ENCODE assay signal across 29 mouse cellular contexts in the genomic region with DNA sequence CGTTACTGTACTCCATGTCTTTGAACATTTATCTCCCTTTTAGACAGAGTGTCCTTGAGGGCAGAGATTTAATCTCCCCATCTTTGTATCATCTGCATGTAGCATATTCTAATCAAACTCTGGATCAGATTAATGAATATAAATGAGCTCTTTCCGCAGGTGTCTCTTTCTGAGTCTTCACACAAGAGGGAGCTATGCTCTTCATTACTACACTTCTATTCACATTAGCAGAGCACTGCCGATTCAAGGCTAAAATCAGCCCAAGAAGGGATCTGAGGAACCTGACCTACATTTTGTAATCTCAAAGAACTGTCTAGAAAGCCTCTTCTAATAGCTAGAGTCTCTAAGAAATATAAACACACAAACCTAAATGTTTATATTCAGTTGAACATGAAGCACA. TPM values are rescaled to one million over a fixed set of nuclear protein-coding genes. Genes with fewer than 3 reads are reported as not detected.
DNase-seq lines count a peak whose midpoint lies in the region; ATAC-seq and TF ChIP-seq lines count a peak whose summit lies in the region.
"Had no signal": no experiment of that assay in that cellular context is flagged by ENCODE, and none has a peak within 500 bp of the region (broad histone marks: within the 10 kb centered on the region; RNA-seq: fewer than 3 reads in every experiment).

No protein-coding gene starts in this region.

- H3K9ac ChIP-seq in hindbrain, embryonic 16.5 days (ENCODE audit: low read depth, low read length): no peak overlapping the region
- H3K9ac ChIP-seq in hindbrain, embryonic 12.5 days: no peak overlapping the region
- H3K9ac ChIP-seq in midbrain, embryonic 14.5 days (replicated peaks; ENCODE audit: low read length): no peak overlapping the region
- H3K9ac ChIP-seq in stomach, postnatal 0 days (ENCODE audit: low read length): no peak overlapping the region
- H3K9ac ChIP-seq: heart, embryonic 12.5 days; hindbrain, embryonic 15.5 days; kidney, embryonic 15.5 days; liver, embryonic 13.5 days; midbrain, embryonic 15.5 days; neural tube, embryonic 15.5 days; stomach, embryonic 15.5 days had no signal

- no peaks in the 10 kb centered on the region for H3K36me3 ChIP-seq in hindbrain, embryonic 16.5 days (ENCODE audit: control insufficient read depth, insufficient read depth, low read length)
- H3K36me3 ChIP-seq in hindbrain, embryonic 12.5 days: no peaks in the 10 kb centered on the region
- H3K36me3 ChIP-seq in midbrain, embryonic 14.5 days (ENCODE audit: control insufficient read depth, insufficient read depth, low read length): no peaks in the 10 kb centered on the region
- no peaks in the 10 kb centered on the region for H3K36me3 ChIP-seq in midbrain, embryonic 10.5 days
- H3K36me3 ChIP-seq in stomach, postnatal 0 days (ENCODE audit: control insufficient read depth, insufficient read depth, low read length): no peaks in the 10 kb centered on the region
- H3K36me3 ChIP-seq: embryonic facial prominence, embryonic 10.5 days; heart, embryonic 12.5 days; hindbrain, embryonic 15.5 days; kidney, embryonic 15.5 days; liver, embryonic 13.5 days; midbrain, embryonic 15.5 days; neural tube, embryonic 15.5 days; stomach, embryonic 15.5 days had no signal

- H3K4me2 ChIP-seq in hindbrain, embryonic 16.5 days (ENCODE audit: low read length): no peak overlapping the region
- H3K4me2 ChIP-seq in hindbrain, embryonic 12.5 days (replicated peaks): no peak overlapping the region
- no peak overlapping the region for H3K4me2 ChIP-seq in midbrain, embryonic 14.5 days (ENCODE audit: low read length)
- H3K4me2 ChIP-seq in stomach, postnatal 0 days (replicated peaks; ENCODE audit: low read depth): no peak overlapping the region
- H3K4me2 ChIP-seq: heart, embryonic 12.5 days; hindbrain, embryonic 15.5 days; kidney, embryonic 15.5 days; liver, embryonic 13.5 days; midbrain, embryonic 15.5 days; neural tube, embryonic 15.5 days; stomach, embryonic 15.5 days had no signal

- no peak for TF ChIP-seq EP300 in stomach, postnatal 0 days (optimal IDR thresholded peaks at IDR 0.05)

- 36% methylated on average over 3 of the region's 3 CpGs for WGBS in hindbrain, embryonic 16.5 days
- 37% methylated on average over 3 of the region's 3 CpGs for WGBS in hindbrain, embryonic 12.5 days
- WGBS in midbrain, embryonic 14.5 days: 36% methylated on average over 3 of the region's 3 CpGs
- WGBS in midbrain, embryonic 10.5 days: 48% methylated on average over 3 of the region's 3 CpGs
- WGBS in stomach, postnatal 0 days: 27% methylated on average over 3 of the region's 3 CpGs

- TF ChIP-seq CTCF in stomach, postnatal 0 days (IDR thresholded peaks at IDR 0.05; ENCODE audit: low read depth): peak; percentile 57

- no peak overlapping the region for H3K4me3 ChIP-seq in hindbrain, embryonic 16.5 days (ENCODE audit: low read length)
- no peak overlapping the region for H3K4me3 ChIP-seq in hindbrain, embryonic 12.5 days
- no peak overlapping the region for H3K4me3 ChIP-seq in midbrain, embryonic 14.5 days (replicated peaks; ENCODE audit: low read depth, low read length)
- no peak overlapping the region for H3K4me3 ChIP-seq in midbrain, embryonic 10.5 days
- no peak overlapping the region for H3K4me3 ChIP-seq in stomach, postnatal 0 days (ENCODE audit: low read depth, low read length)
- H3K4me3 ChIP-seq: embryonic facial prominence, embryonic 10.5 days; heart, embryonic 12.5 days; hindbrain, embryonic 15.5 days; kidney, embryonic 15.5 days; liver, embryonic 13.5 days; megakaryocyte, embryonic 14.5 days; midbrain, embryonic 15.5 days; neural tube, embryonic 15.5 days; stomach, embryonic 15.5 days had no signal

- H3K27me3 ChIP-seq in hindbrain, embryonic 16.5 days (replicated peaks; ENCODE audit: control insufficient read depth, insufficient read depth, low read length): peaks cover 6% of the 10 kb centered on the region
- H3K27me3 ChIP-seq in hindbrain, embryonic 12.5 days: peaks cover 73% of the 10 kb centered on the region
- H3K27me3 ChIP-seq in midbrain, embryonic 14.5 days (ENCODE audit: control insufficient read depth, insufficient read depth, low read length): peaks cover 22% of the 10 kb centered on the region
- H3K27me3 ChIP-seq in midbrain, embryonic 10.5 days (ENCODE audit: low read depth, poor library complexity, severe bottlenecking): peaks cover 85% of the 10 kb centered on the region
- H3K27me3 ChIP-seq in stomach, postnatal 0 days (ENCODE audit: control insufficient read depth, insufficient read depth, low read length): no peaks in the 10 kb centered on the region

- DNase-seq in midbrain, embryonic 14.5 days: peak; percentile 58
- no peak for DNase-seq in midbrain, embryonic 10.5 days (ENCODE audit: low spot score)
- peak; percentile 17 for DNase-seq in MN1 (ENCODE audit: low spot score)
- DNase-seq in stomach, postnatal 0 days (ENCODE audit: low spot score): no peak
- no peak for DNase-seq in natural killer cell, adult 2 months (ENCODE audit: low spot score in 2 of 2)
- DNase-seq: adrenal gland, postnatal 14 days; gastrocnemius, postnatal 14 days; heart, adult 11 months; heart, postnatal 10 days; kidney, adult 11 months; liver, embryonic 13.5 days; lung, adult 2 months; lung, postnatal 36 days; right cerebral cortex, adult 18-20 months; right cerebral cortex, postnatal 4 days; thymus, adult 18-20 months had no signal

- no peak overlapping the region for H3K27ac ChIP-seq in hindbrain, embryonic 16.5 days (ENCODE audit: low read depth, low read length)
- H3K27ac ChIP-seq in hindbrain, embryonic 12.5 days: no peak overlapping the region
- H3K27ac ChIP-seq in midbrain, embryonic 14.5 days (replicated peaks; ENCODE audit: low read depth, low read length): no peak overlapping the region
- no peak overlapping the region for H3K27ac ChIP-seq in midbrain, embryonic 10.5 days (replicated peaks)
- no peak overlapping the region for H3K27ac ChIP-seq in stomach, postnatal 0 days (replicated peaks)
- H3K27ac ChIP-seq: embryonic facial prominence, embryonic 10.5 days; hindbrain, embryonic 15.5 days; kidney, embryonic 15.5 days; liver, embryonic 13.5 days; midbrain, embryonic 15.5 days; neural tube, embryonic 15.5 days; stomach, embryonic 15.5 days had no signal

- peaks cover 3% of the 10 kb centered on the region for H3K4me1 ChIP-seq in hindbrain, embryonic 16.5 days (ENCODE audit: control insufficient read depth, insufficient read depth, low read depth, low read length)
- peaks cover 10% of the 10 kb centered on the region for H3K4me1 ChIP-seq in hindbrain, embryonic 12.5 days
- peaks cover 6% of the 10 kb centered on the region; the same call in 1 of the 2 replicates for H3K4me1 ChIP-seq in midbrain, embryonic 14.5 days (ENCODE audit: control insufficient read depth, insufficient read depth, low read length)
- peaks cover 11% of the 10 kb centered on the region for H3K4me1 ChIP-seq in midbrain, embryonic 10.5 days
- H3K4me1 ChIP-seq in stomach, postnatal 0 days (replicated peaks; ENCODE audit: control insufficient read depth, insufficient read depth): no peaks in the 10 kb centered on the region; the same call in 1 of the 2 replicates

- ATAC-seq in hindbrain, embryonic 16.5 days: 0 out of 2 replicates have a peak, but pooled peaks have one; percentile 35
- ATAC-seq in hindbrain, embryonic 12.5 days (ENCODE audit: low FRiP score): no peak
- ATAC-seq in midbrain, embryonic 14.5 days (ENCODE audit: low FRiP score, low TSS enrichment): no peak
- no peak for ATAC-seq in stomach, postnatal 0 days (ENCODE audit: low FRiP score, low TSS enrichment)
- ATAC-seq: activated CD4-positive, CD25-positive, alpha-beta regulatory T cell, adult 4 months; forebrain, embryonic 16.5 days; midbrain, embryonic 15.5 days had no signal

- H3K9me3 ChIP-seq in hindbrain, embryonic 16.5 days (ENCODE audit: control insufficient read depth, low read length): no peaks in the 10 kb centered on the region
- H3K9me3 ChIP-seq in hindbrain, embryonic 12.5 days (replicated peaks): no peaks in the 10 kb centered on the region
- H3K9me3 ChIP-seq in midbrain, embryonic 14.5 days (ENCODE audit: control insufficient read depth, low read length): no peaks in the 10 kb centered on the region
- H3K9me3 ChIP-seq in midbrain, embryonic 10.5 days (replicated peaks): no peaks in the 10 kb centered on the region
- H3K9me3 ChIP-seq in stomach, postnatal 0 days (ENCODE audit: control insufficient read depth, low read length): no peaks in the 10 kb centered on the region
- H3K9me3 ChIP-seq: embryonic facial prominence, embryonic 10.5 days; heart, embryonic 12.5 days; hindbrain, embryonic 15.5 days; kidney, embryonic 15.5 days; liver, embryonic 13.5 days; megakaryocyte, embryonic 14.5 days; midbrain, embryonic 15.5 days; neural tube, embryonic 15.5 days; stomach, embryonic 15.5 days had no signal

RNA-seq across cellular contexts. Expression of gene Duoxa1, which starts 3.9 kb away (rescaled TPM):
- 0.26 and 0.27 TPM in 2 replicates for polyA plus RNA-seq in hindbrain, embryonic 16.5 days (2015; fragmentation: Nextera tagmentation; extraction: Ambion mirVana)
- 0.32 TPM in 1 of 2 replicates, not detected in the other for polyA plus RNA-seq in hindbrain, embryonic 12.5 days (2016; fragmentation: Nextera tagmentation; extraction: Ambion mirVana)
- polyA plus RNA-seq in midbrain, embryonic 14.5 days (2014; fragmentation: Nextera tagmentation; extraction: Ambion mirVana): 0.25 TPM in 1 of 2 replicates, not detected in the other
- polyA plus RNA-seq in midbrain, embryonic 10.5 days (2016; fragmentation: Nextera tagmentation; extraction: Ambion mirVana): not detected in 2 replicates
- 17.3 and 19.4 TPM in 2 replicates for polyA plus RNA-seq in stomach, postnatal 0 days (2015; fragmentation: Nextera tagmentation; extraction: Ambion mirVana)
- polyA plus RNA-seq: forebrain, embryonic 16.5 days; heart, embryonic 12.5 days; liver, embryonic 13.5 days had no signal

RNA-seq across cellular contexts. Expression of gene Duox1, which starts 5.8 kb away (rescaled TPM):
- polyA plus RNA-seq in hindbrain, embryonic 16.5 days (2015; fragmentation: Nextera tagmentation; extraction: Ambion mirVana): 0.09 and 0.15 TPM in 2 replicates
- polyA plus RNA-seq in hindbrain, embryonic 12.5 days (2016; fragmentation: Nextera tagmentation; extraction: Ambion mirVana): 0.08 and 0.10 TPM in 2 replicates
- polyA plus RNA-seq in midbrain, embryonic 14.5 days (2014; fragmentation: Nextera tagmentation; extraction: Ambion mirVana): 0.18 and 0.22 TPM in 2 replicates
- polyA plus RNA-seq in midbrain, embryonic 10.5 days (2016; fragmentation: Nextera tagmentation; extraction: Ambion mirVana): 0.02 TPM in 2 replicates
- 3.5 and 4.3 TPM in 2 replicates for polyA plus RNA-seq in stomach, postnatal 0 days (2015; fragmentation: Nextera tagmentation; extraction: Ambion mirVana)
- polyA plus RNA-seq: activated CD4-positive, CD25-positive, alpha-beta regulatory T cell, adult 4 months; cortical plate, adult 2 months; liver, embryonic 13.5 days had no signal

RNA-seq across cellular contexts. Expression of gene Duoxa2, which starts 10.9 kb away (rescaled TPM):
- polyA plus RNA-seq in hindbrain, embryonic 16.5 days (2015; fragmentation: Nextera tagmentation; extraction: Ambion mirVana): 0.19 and 0.36 TPM in 2 replicates
- polyA plus RNA-seq in hindbrain, embryonic 12.5 days (2016; fragmentation: Nextera tagmentation; extraction: Ambion mirVana): not detected in 2 replicates
- 0.23 TPM in 1 of 2 replicates, not detected in the other for polyA plus RNA-seq in midbrain, embryonic 14.5 days (2014; fragmentation: Nextera tagmentation; extraction: Ambion mirVana)
- polyA plus RNA-seq in midbrain, embryonic 10.5 days (2016; fragmentation: Nextera tagmentation; extraction: Ambion mirVana): not detected in 2 replicates
- 98.8 and 101 TPM in 2 replicates for polyA plus RNA-seq in stomach, postnatal 0 days (2015; fragmentation: Nextera tagmentation; extraction: Ambion mirVana)
- polyA plus RNA-seq: activated CD4-positive, CD25-positive, alpha-beta regulatory T cell, adult 4 months; cortical plate, adult 2 months; embryonic facial prominence, embryonic 10.5 days; forebrain, embryonic 16.5 days; heart, embryonic 12.5 days; kidney, embryonic 15.5 days; liver, embryonic 13.5 days had no signal

RNA-seq across cellular contexts. Expression of gene Duox2, which starts 11.4 kb away (rescaled TPM):
- 0.03 TPM in 1 of 2 replicates, not detected in the other for polyA plus RNA-seq in hindbrain, embryonic 16.5 days (2015; fragmentation: Nextera tagmentation; extraction: Ambion mirVana)
- polyA plus RNA-seq in hindbrain, embryonic 12.5 days (2016; fragmentation: Nextera tagmentation; extraction: Ambion mirVana): not detected in 2 replicates
- 0.04 TPM in 1 of 2 replicates, not detected in the other for polyA plus RNA-seq in midbrain, embryonic 14.5 days (2014; fragmentation: Nextera tagmentation; extraction: Ambion mirVana)
- not detected in 2 replicates for polyA plus RNA-seq in midbrain, embryonic 10.5 days (2016; fragmentation: Nextera tagmentation; extraction: Ambion mirVana)
- polyA plus RNA-seq in stomach, postnatal 0 days (2015; fragmentation: Nextera tagmentation; extraction: Ambion mirVana): 15.2 and 17.2 TPM in 2 replicates
- polyA plus RNA-seq: activated CD4-positive, CD25-positive, alpha-beta regulatory T cell, adult 4 months; embryonic facial prominence, embryonic 10.5 days; forebrain, embryonic 16.5 days; hindbrain, embryonic 15.5 days; liver, embryonic 13.5 days; midbrain, embryonic 15.5 days had no signal

RNA-seq across cellular contexts. Expression of gene Shf, which starts 59.3 kb away (rescaled TPM):
- polyA plus RNA-seq in hindbrain, embryonic 16.5 days (2015; fragmentation: Nextera tagmentation; extraction: Ambion mirVana): 11.7 and 11.8 TPM in 2 replicates
- polyA plus RNA-seq in hindbrain, embryonic 12.5 days (2016; fragmentation: Nextera tagmentation; extraction: Ambion mirVana): 9.1 and 10.7 TPM in 2 replicates
- polyA plus RNA-seq in midbrain, embryonic 14.5 days (2014; fragmentation: Nextera tagmentation; extraction: Ambion mirVana): 15.9 and 19.2 TPM in 2 replicates
- polyA plus RNA-seq in midbrain, embryonic 10.5 days (2016; fragmentation: Nextera tagmentation; extraction: Ambion mirVana): 5.8 and 7.9 TPM in 2 replicates
- 1.6 and 1.7 TPM in 2 replicates for polyA plus RNA-seq in stomach, postnatal 0 days (2015; fragmentation: Nextera tagmentation; extraction: Ambion mirVana)

Comparison
In these comparisons a context has a peak if more than half of its experiments do, and no peak if none do; other contexts are left out.
1. DNase-seq: peak in midbrain, embryonic 14.5 days (single experiment) and MN1 (single experiment); none in midbrain, embryonic 10.5 days (single experiment), stomach, postnatal 0 days (single experiment) and natural killer cell, adult 2 months (0 of 2).
2. RNA of gene Duoxa1, which starts 3.9 kb away (polyA plus RNA-seq): 17.3 to 19.4 TPM in stomach, postnatal 0 days; 0.32 TPM in hindbrain, embryonic 12.5 days, 0.26 to 0.27 TPM in hindbrain, embryonic 16.5 days, 0.25 TPM in midbrain, embryonic 14.5 days and not detected in midbrain, embryonic 10.5 days; every median in the first group is over 10 times any median in the second.
3. RNA of gene Duoxa2, which starts 10.9 kb away (polyA plus RNA-seq): 98.8 to 101 TPM in stomach, postnatal 0 days; 0.19 to 0.36 TPM in hindbrain, embryonic 16.5 days, not detected in hindbrain, embryonic 12.5 days, 0.23 TPM in midbrain, embryonic 14.5 days and not detected in midbrain, embryonic 10.5 days; every median in the first group is over 10 times any median in the second.